Mouse (Mus musculus) lung, adult 2 months (tissue): ENCODE data around the gene Spg11. TPM values are rescaled to one million over a fixed set of nuclear protein-coding genes. Genes with fewer than 3 reads are reported as not detected.
A peak's percentile ranks its signal among the peaks of the same experiment; 100 is the strongest.

Experiments
- DNase-seq: peaks from one replicate; pipeline ENCODE4 v3.0.0; 2022
- H3K4me1 ChIP-seq: fragments of 200-500 bp; 2 replicates; pipeline ENCODE4 v1.6.1; 2011; ENCODE audit warnings: low read length; ENCODE audit not compliant: control insufficient read depth, insufficient read depth
- H3K4me3 ChIP-seq: fragments of 200-500 bp; replicated peaks from 2 replicates; pipeline ENCODE3; 2011; ENCODE audit warnings: low read depth, mild to moderate bottlenecking, control low read depth, low read length; ENCODE audit errors: extremely low read depth
- CTCF ChIP-seq: fragments of 200-500 bp; IDR thresholded peaks from 2 replicates; pipeline ENCODE4 v1.5.1; 2011; ENCODE audit warnings: mild to moderate bottlenecking, low read length, control low read depth; ENCODE audit not compliant: insufficient read depth
- POLR2A ChIP-seq: fragments of 200-500 bp; IDR thresholded peaks from 2 replicates; pipeline ENCODE4 v1.6.1; 2011; ENCODE audit warnings: low read depth, mild to moderate bottlenecking, control low read depth, low read length, borderline replicate concordance; ENCODE audit errors: extremely low read depth
- WGBS: fragments of 180-500 bp; shearing (Covaris S2); methylation state at CpG from one replicate; pipeline ENCODE4 v1.1.7; 2018; 5-methylcytosine and 5-hydroxymethylcytosine counted together
- polyA plus RNA-seq: library from polyadenylated mRNA; depleted of rRNA; stranded (reverse); fragments of >200 nt; gene quantifications from 2 replicates; pipeline ENCODE4 v1.2.3, GENCODE M21; 2012

The Spg11 gene
- polyA plus RNA-seq, 1 experiment: 9.2 TPM

GRCm38 (mm10) chr2:122081728-122082456 lies 36.3 kb downstream of the Spg11 start:
- Histone ChIP-seq H3K4me1 (peaks cover 11% of the 10 kb centered on the region), H3K4me3 (no peak overlapping the region)
- no peak for DNase-seq
- 27% methylated on average over 7 of the region's 7 CpGs for WGBS
- TF ChIP-seq CTCF (no peak), POLR2A (no peak)

- TF ChIP-seq CTCF: peak; percentile 74
- no peak for TF ChIP-seq POLR2A
- DNase-seq: peak; percentile 57
- no peak overlapping the region for H3K4me3 ChIP-seq
- no peaks in the 10 kb centered on the region for H3K4me1 ChIP-seq
- 29% methylated on average over 5 of the region's 5 CpGs for WGBS
Measured at GRCm38 (mm10) chr2:122069922-122070321, 48.3 kb downstream of the Spg11 start.

GRCm38 (mm10) chr2:122069144-122069912 lies 48.9 kb downstream of the Spg11 start:
- 82% methylated on average over 6 of the region's 6 CpGs for WGBS

GRCm38 (mm10) chr2:122066241-122066640 lies 51.9 kb downstream of the Spg11 start:
- Histone ChIP-seq H3K4me3 (no peak overlapping the region), H3K4me1 (no peaks in the 10 kb centered on the region)
- WGBS: 77% methylated on average over 8 of the region's 8 CpGs
- no peak for DNase-seq
- TF ChIP-seq POLR2A (no peak), CTCF (no peak)

More at GRCm38 (mm10) chr2:122069144-122069912, 48.9 kb downstream of the Spg11 start:
- H3K4me3 ChIP-seq: no peak overlapping the region
- H3K4me1 ChIP-seq: no peaks in the 10 kb centered on the region
- TF ChIP-seq POLR2A (no peak), CTCF (no peak)
- DNase-seq: no peak

GRCm38 (mm10) chr2:122065200-122065969 lies 52.8 kb downstream of the Spg11 start:
- 49% methylated on average over 14 of the region's 14 CpGs for WGBS
- DNase-seq: no peak
- Histone ChIP-seq H3K4me3 (no peak overlapping the region), H3K4me1 (no peaks in the 10 kb centered on the region)
- peak; percentile 14; the same call in 1 of the 2 replicates for TF ChIP-seq CTCF
- TF ChIP-seq POLR2A: no peak

- TF ChIP-seq CTCF (no peak), POLR2A (no peak)
- DNase-seq: no peak
- H3K4me1 ChIP-seq: no peaks in the 10 kb centered on the region
- 90% methylated on average over 11 of the region's 11 CpGs for WGBS
- H3K4me3 ChIP-seq: no peak overlapping the region
Measured at GRCm38 (mm10) chr2:122059365-122060115, 58.6 kb downstream of the Spg11 start.

GRCm38 (mm10) chr2:122043926-122044325 lies 74.3 kb downstream of the Spg11 start:
- no peak for TF ChIP-seq POLR2A
- TF ChIP-seq CTCF: no peak
- Histone ChIP-seq H3K4me1 (no peaks in the 10 kb centered on the region), H3K4me3 (no peak overlapping the region)
- DNase-seq: no peak

- DNase-seq: no peak
- TF ChIP-seq CTCF (no peak), POLR2A (no peak)
- 86% methylated on average over 3 of the region's 3 CpGs for WGBS
- H3K4me1 ChIP-seq: peaks cover 2% of the 10 kb centered on the region; the same call in 1 of the 2 replicates
- H3K4me3 ChIP-seq: no peak overlapping the region
Measured at GRCm38 (mm10) chr2:122036064-122036463, 82.1 kb downstream of the Spg11 start.

- H3K4me1 ChIP-seq: peaks cover 8% of the 10 kb centered on the region
- no peak for DNase-seq
- TF ChIP-seq CTCF (no peak), POLR2A (no peak)
- H3K4me3 ChIP-seq: no peak overlapping the region
- WGBS: 61% methylated on average over 6 of the region's 6 CpGs
Measured at GRCm38 (mm10) chr2:122031970-122032369, 86.2 kb downstream of the Spg11 start.
